Mouse (Mus musculus): ENCODE results near the gene Slc16a9. TPM values are rescaled to one million over a fixed set of nuclear protein-coding genes. Genes with fewer than 3 reads are reported as not detected.

The Slc16a9 gene
- polyA plus RNA-seq, 1 experiment from 2014 or later = 1.1 TPM

GRCm38 (mm10) chr10:70303203-70303602, 58.3 kb downstream of the Slc16a9 start:
- peak; percentile 50 for TF ChIP-seq CTCF (IDR thresholded peaks at IDR 0.05; ENCODE audit: low read depth)
- TF ChIP-seq EP300 (IDR thresholded peaks at IDR 0.05; ENCODE audit: low read depth) = no peak
- no peak overlapping the region for H3K4me3 ChIP-seq (ENCODE audit: low read depth, low read length)
- H3K4me2 ChIP-seq (ENCODE audit: low read depth, low read length) = no peak overlapping the region
- DNase-seq (no peak), ATAC-seq (no peak)
- no peak overlapping the region for H3K27ac ChIP-seq (ENCODE audit: low read depth)
- H3K9me3 ChIP-seq (ENCODE audit: low read length) = no peaks in the 10 kb centered on the region
- 74% methylated on average over 6 of the region's 6 CpGs for WGBS (ENCODE audit: insufficient replicate concordance)
- H3K4me1 ChIP-seq (ENCODE audit: insufficient read depth) = no peaks in the 10 kb centered on the region
- H3K9ac ChIP-seq (replicated peaks) = no peak overlapping the region
- H3K27me3 ChIP-seq (ENCODE audit: insufficient read depth, low read length) = no peaks in the 10 kb centered on the region
- no peaks in the 10 kb centered on the region for H3K36me3 ChIP-seq (replicated peaks; ENCODE audit: insufficient read depth, low read length)

- Histone ChIP-seq H3K4me3 (ENCODE audit: low read depth, low read length) (no peak overlapping the region), H3K4me2 (ENCODE audit: low read depth, low read length) (no peak overlapping the region), H3K27me3 (ENCODE audit: insufficient read depth, low read length) (no peaks in the 10 kb centered on the region), H3K4me1 (ENCODE audit: insufficient read depth) (no peaks in the 10 kb centered on the region), H3K27ac (ENCODE audit: low read depth) (no peak overlapping the region), H3K9me3 (ENCODE audit: low read length) (no peaks in the 10 kb centered on the region), H3K36me3 (replicated peaks; ENCODE audit: insufficient read depth, low read length) (no peaks in the 10 kb centered on the region), H3K9ac (replicated peaks) (no peak overlapping the region)
- DNase-seq (no peak), ATAC-seq (no peak)
- WGBS (ENCODE audit: insufficient replicate concordance) = 69% methylated on average over 5 of the region's 5 CpGs
- TF ChIP-seq EP300 (IDR thresholded peaks at IDR 0.05; ENCODE audit: low read depth) (no peak), CTCF (IDR thresholded peaks at IDR 0.05; ENCODE audit: low read depth) (no peak)
Observed at GRCm38 (mm10) chr10:70305683-70306082, 60.8 kb downstream of the Slc16a9 start.

- TF ChIP-seq CTCF (IDR thresholded peaks at IDR 0.05; ENCODE audit: low read depth) = no peak
- TF ChIP-seq EP300 (IDR thresholded peaks at IDR 0.05; ENCODE audit: low read depth) = no peak
- no peaks in the 10 kb centered on the region for H3K36me3 ChIP-seq (replicated peaks; ENCODE audit: insufficient read depth, low read length)
- DNase-seq (no peak), ATAC-seq (no peak)
- no peak overlapping the region for H3K4me2 ChIP-seq (ENCODE audit: low read depth, low read length)
- H3K4me1 ChIP-seq (ENCODE audit: insufficient read depth) = no peaks in the 10 kb centered on the region
- 73% methylated on average over 8 of the region's 8 CpGs for WGBS (ENCODE audit: insufficient replicate concordance)
- H3K9me3 ChIP-seq (ENCODE audit: low read length) = no peaks in the 10 kb centered on the region
- no peak overlapping the region for H3K27ac ChIP-seq (ENCODE audit: low read depth)
- H3K4me3 ChIP-seq (ENCODE audit: low read depth, low read length) = no peak overlapping the region
- H3K9ac ChIP-seq (replicated peaks) = no peak overlapping the region
- no peaks in the 10 kb centered on the region for H3K27me3 ChIP-seq (ENCODE audit: insufficient read depth, low read length)
Observed at GRCm38 (mm10) chr10:70309416-70309815, 64.5 kb downstream of the Slc16a9 start.

GRCm38 (mm10) chr10:70310646-70311045, 65.7 kb downstream of the Slc16a9 start:
- WGBS (ENCODE audit: insufficient replicate concordance) = 63% methylated on average over 5 of the region's 5 CpGs

GRCm38 (mm10) chr10:70315895-70316294, 71.0 kb downstream of the Slc16a9 start:
- WGBS (ENCODE audit: insufficient replicate concordance) = 80% methylated on average over 6 of the region's 6 CpGs
- no peaks in the 10 kb centered on the region for H3K27me3 ChIP-seq (ENCODE audit: insufficient read depth, low read length)
- H3K36me3 ChIP-seq (replicated peaks; ENCODE audit: insufficient read depth, low read length) = no peaks in the 10 kb centered on the region
- H3K4me2 ChIP-seq (ENCODE audit: low read depth, low read length) = no peak overlapping the region
- H3K27ac ChIP-seq (ENCODE audit: low read depth) = no peak overlapping the region
- ATAC-seq = no peak
- no peaks in the 10 kb centered on the region for H3K9me3 ChIP-seq (ENCODE audit: low read length)
- DNase-seq = no peak
- no peak overlapping the region for H3K9ac ChIP-seq (replicated peaks)
- TF ChIP-seq CTCF (IDR thresholded peaks at IDR 0.05; ENCODE audit: low read depth) (no peak), EP300 (IDR thresholded peaks at IDR 0.05; ENCODE audit: low read depth) (no peak)
- H3K4me1 ChIP-seq (ENCODE audit: insufficient read depth) = no peaks in the 10 kb centered on the region
- H3K4me3 ChIP-seq (ENCODE audit: low read depth, low read length) = no peak overlapping the region

More at GRCm38 (mm10) chr10:70310646-70311045, 65.7 kb downstream of the Slc16a9 start:
- TF ChIP-seq CTCF (IDR thresholded peaks at IDR 0.05; ENCODE audit: low read depth) (no peak), EP300 (IDR thresholded peaks at IDR 0.05; ENCODE audit: low read depth) (no peak)
- ATAC-seq (no peak), DNase-seq (no peak)
- Histone ChIP-seq H3K27me3 (ENCODE audit: insufficient read depth, low read length) (no peaks in the 10 kb centered on the region), H3K4me2 (ENCODE audit: low read depth, low read length) (no peak overlapping the region), H3K4me1 (ENCODE audit: insufficient read depth) (no peaks in the 10 kb centered on the region), H3K27ac (ENCODE audit: low read depth) (no peak overlapping the region), H3K9me3 (ENCODE audit: low read length) (no peaks in the 10 kb centered on the region), H3K9ac (replicated peaks) (no peak overlapping the region), H3K36me3 (replicated peaks; ENCODE audit: insufficient read depth, low read length) (no peaks in the 10 kb centered on the region), H3K4me3 (ENCODE audit: low read depth, low read length) (no peak overlapping the region)

- TF ChIP-seq CTCF (IDR thresholded peaks at IDR 0.05; ENCODE audit: low read depth) (no peak), EP300 (IDR thresholded peaks at IDR 0.05; ENCODE audit: low read depth) (no peak)
- Histone ChIP-seq H3K9me3 (ENCODE audit: low read length) (no peaks in the 10 kb centered on the region), H3K36me3 (replicated peaks; ENCODE audit: insufficient read depth, low read length) (no peaks in the 10 kb centered on the region), H3K4me3 (ENCODE audit: low read depth, low read length) (no peak overlapping the region), H3K4me1 (ENCODE audit: insufficient read depth) (no peaks in the 10 kb centered on the region), H3K27me3 (ENCODE audit: insufficient read depth, low read length) (no peaks in the 10 kb centered on the region), H3K9ac (replicated peaks) (no peak overlapping the region), H3K4me2 (ENCODE audit: low read depth, low read length) (no peak overlapping the region), H3K27ac (ENCODE audit: low read depth) (no peak overlapping the region)
- ATAC-seq = no peak
- DNase-seq = no peak
- 69% methylated on average over 7 of the region's 7 CpGs for WGBS (ENCODE audit: insufficient replicate concordance)
Observed at GRCm38 (mm10) chr10:70316856-70317255, 72.0 kb downstream of the Slc16a9 start.

All from liver, postnatal 0 days (tissue).